14 mouse cellular contexts compared by ENCODE assay signal in genomic region chr4:125492706-125493105, GRCm38 (mm10). TPM values are rescaled to one million over a fixed set of nuclear protein-coding genes. Genes with fewer than 3 reads are reported as not detected.
DNase-seq lines count a peak whose midpoint lies in the region; ATAC-seq lines count a peak whose summit lies in the region.
"Had no signal": no experiment of that assay in that cellular context is flagged by ENCODE, and none has a peak within 500 bp of the region (broad histone marks: within the 10 kb centered on the region; RNA-seq: fewer than 3 reads in every experiment).

No protein-coding gene starts in this region.

- H3K36me3 ChIP-seq in hindbrain, embryonic 16.5 days (ENCODE audit: control insufficient read depth, insufficient read depth, low read length): no peaks in the 10 kb centered on the region
- H3K36me3 ChIP-seq: intestine, embryonic 15.5 days; liver, embryonic 13.5 days had no signal

- WGBS in hindbrain, embryonic 16.5 days: 12% methylated on average over 9 of the region's 9 CpGs

- ATAC-seq in hindbrain, embryonic 16.5 days: 0 out of 2 replicates have a peak, but pooled peaks have one; percentile 5
- ATAC-seq: intestine, embryonic 15.5 days had no signal

- H3K4me3 ChIP-seq in hindbrain, embryonic 16.5 days (ENCODE audit: low read length): peak overlapping the region; percentile 70
- H3K4me3 ChIP-seq: liver, embryonic 13.5 days had no signal

- H3K27ac ChIP-seq in hindbrain, embryonic 16.5 days (ENCODE audit: low read depth, low read length): peak overlapping the region; percentile 55
- H3K27ac ChIP-seq: intestine, embryonic 15.5 days; liver, embryonic 13.5 days had no signal

- H3K27me3 ChIP-seq in hindbrain, embryonic 16.5 days (replicated peaks; ENCODE audit: control insufficient read depth, insufficient read depth, low read length): peaks cover 16% of the 10 kb centered on the region

- no peaks in the 10 kb centered on the region for H3K9me3 ChIP-seq in hindbrain, embryonic 16.5 days (ENCODE audit: control insufficient read depth, low read length)
- H3K9me3 ChIP-seq: intestine, embryonic 15.5 days; liver, embryonic 13.5 days had no signal

- DNase-seq in adrenal gland, postnatal 14 days: peak; percentile 49
- no peak for DNase-seq in adrenal gland, postnatal 25 days
- peak; percentile 77 for DNase-seq in retina, postnatal 1 day
- no peak for DNase-seq in retina, embryonic 14.5 days (ENCODE audit: low spot score)
- no peak for DNase-seq in gastrocnemius, postnatal 4 days (ENCODE audit: low spot score in 2 of 2)
- no peak for DNase-seq in cerebellum, adult 9-10 months
- no peak for DNase-seq in layer of hippocampus, adult 8-10 months (ENCODE audit: low spot score in 2 of 2)
- DNase-seq: gastrocnemius, postnatal 25 days; kidney, postnatal 36 days; liver, embryonic 13.5 days; lung, postnatal 4 days had no signal

- peak overlapping the region; percentile 81 for H3K4me2 ChIP-seq in hindbrain, embryonic 16.5 days (ENCODE audit: low read length)
- H3K4me2 ChIP-seq: liver, embryonic 13.5 days had no signal

- peaks cover 52% of the 10 kb centered on the region for H3K4me1 ChIP-seq in hindbrain, embryonic 16.5 days (ENCODE audit: control insufficient read depth, insufficient read depth, low read depth, low read length)
- H3K4me1 ChIP-seq: liver, embryonic 13.5 days had no signal

- H3K9ac ChIP-seq in hindbrain, embryonic 16.5 days (ENCODE audit: low read depth, low read length): peak overlapping the region; percentile 60
- H3K9ac ChIP-seq: intestine, embryonic 15.5 days; liver, embryonic 13.5 days had no signal

RNA-seq across cellular contexts. Expression of gene Grik3, which starts 2.2 kb away (rescaled TPM):
- total RNA-seq in adrenal gland, postnatal 14 days (2021): 0.30 and 0.64 TPM in 2 replicates
- 0.38 and 0.39 TPM in 2 replicates for total RNA-seq in adrenal gland, postnatal 25 days (2021)
- polyA plus RNA-seq in hindbrain, embryonic 16.5 days (2015; fragmentation: Nextera tagmentation; extraction: Ambion mirVana): 5.2 and 5.5 TPM in 2 replicates
- total RNA-seq in gastrocnemius, postnatal 4 days (2021): under 1 TPM; 0.31 to 0.54 TPM
- 10 to 100 TPM; 24.6 to 30.4 (median 26.8) TPM for total RNA-seq in layer of hippocampus, adult 8-10 months (2022)
- total RNA-seq: common myeloid progenitor, adult 5-6 weeks had no signal

Comparison
In these comparisons a context has a peak if more than half of its experiments do, and no peak if none do; other contexts are left out.
1. DNase-seq: peak in adrenal gland, postnatal 14 days (single experiment) and retina, postnatal 1 day (single experiment); none in adrenal gland, postnatal 25 days (single experiment), retina, embryonic 14.5 days (single experiment), gastrocnemius, postnatal 4 days (0 of 2), cerebellum, adult 9-10 months (single experiment) and layer of hippocampus, adult 8-10 months (0 of 2).
2. RNA of gene Grik3, which starts 2.2 kb away (total RNA-seq): 24.6 to 30.4 TPM in layer of hippocampus, adult 8-10 months; 0.31 to 0.54 TPM in gastrocnemius, postnatal 4 days, 0.38 to 0.39 TPM in adrenal gland, postnatal 25 days and 0.30 to 0.64 TPM in adrenal gland, postnatal 14 days; every median in the first group is over 10 times any median in the second.